Mouse (Mus musculus): ENCODE measurements at regions not wholly inside any gene's neighbourhood (a gene's known extent, or its start where the extent isn't known, plus 50 kb on each side); places are given as distances from the start of the nearest gene placed in this dataset.

GRCm38 (mm10) chr19:13980988-13981630 is 67.8 kb downstream of the Olfr1505 start:
- H3K9me3 ChIP-seq, result no peaks in the 10 kb centered on the region
- H3K9ac ChIP-seq, result no peak overlapping the region
- H3K27me3 ChIP-seq, result no peaks in the 10 kb centered on the region
- H3K4me3 ChIP-seq (replicated peaks), result no peak overlapping the region
- H3K36me3 ChIP-seq (replicated peaks), result no peaks in the 10 kb centered on the region
- no peaks in the 10 kb centered on the region for H3K4me1 ChIP-seq
- no peak overlapping the region for H3K4me2 ChIP-seq
- H3K27ac ChIP-seq, result no peak overlapping the region
- peak; percentile 79; the same call in 1 of the 2 replicates for ATAC-seq (ENCODE audit: low FRiP score)
- 22% methylated on average over 4 of the region's 4 CpGs for WGBS

- Histone ChIP-seq H3K27me3 (no peaks in the 10 kb centered on the region), H3K9me3 (no peaks in the 10 kb centered on the region), H3K4me1 (no peaks in the 10 kb centered on the region), H3K36me3 (replicated peaks) (no peaks in the 10 kb centered on the region), H3K4me3 (replicated peaks) (no peak overlapping the region), H3K4me2 (no peak overlapping the region), H3K27ac (no peak overlapping the region), H3K9ac (no peak overlapping the region)
- ATAC-seq (ENCODE audit: low FRiP score), result no peak
- 69% methylated on average over 3 of the region's 3 CpGs for WGBS
These were observed 69.5 kb downstream of the Olfr1505 start for GRCm38 (mm10) chr19:13982823-13983222.
